Mouse (Mus musculus) CD4-positive, CD25-positive, alpha-beta regulatory T cell, adult 4 months (primary cell): ENCODE results near the gene Tlr7. TPM values are rescaled to one million over a fixed set of nuclear protein-coding genes. Genes with fewer than 3 reads are reported as not detected.

Experiments
- ATAC-seq: one replicate; pipeline ENCODE4 v1.8.0; 2017
- polyA plus RNA-seq, 2 experiments: library from polyadenylated mRNA; unstranded; fragments of 100-300 nt; shearing (Covaris generic); gene quantifications; one replicate each; pipeline ENCODE4 v1.2.1; 2017

Gene Tlr7
- polyA plus RNA-seq, 2 experiments from 2014 or later: 8.7 to 11.5 TPM

- peak; percentile 60 for ATAC-seq
Measured at GRCm38 (mm10) chrX:167276953-167277352, 53.4 kb downstream of the Tlr7 start.

DNA sequence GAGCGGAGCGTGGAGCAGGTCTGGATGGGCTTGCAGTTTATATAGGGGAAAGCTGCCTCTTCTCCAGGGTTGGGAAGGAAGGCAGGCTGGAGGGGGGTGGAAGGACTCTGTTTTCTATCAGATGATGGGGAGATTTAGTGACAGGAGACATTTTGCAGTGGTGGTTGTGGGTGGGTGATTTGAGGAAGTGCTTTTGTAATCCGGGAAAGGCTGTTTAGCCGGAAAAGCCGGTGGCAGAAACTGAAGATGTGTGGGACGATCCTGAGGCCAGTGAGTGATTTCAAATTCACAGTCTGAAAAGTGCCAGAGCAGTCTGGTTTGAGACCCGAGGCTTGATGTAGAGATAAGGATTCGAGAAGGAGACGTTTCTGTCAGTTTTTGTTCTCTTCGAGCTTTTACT is 53.8 kb downstream of the Tlr7 start:
- ATAC-seq: no peak

GRCm38 (mm10) chrX:167264086-167264485 is 66.3 kb downstream of the Tlr7 start, which contains the start of gene Tlr8:
Gene Tlr8, minus strand, starts transcription at chrX:167264329.
- ATAC-seq: no peak

DNA sequence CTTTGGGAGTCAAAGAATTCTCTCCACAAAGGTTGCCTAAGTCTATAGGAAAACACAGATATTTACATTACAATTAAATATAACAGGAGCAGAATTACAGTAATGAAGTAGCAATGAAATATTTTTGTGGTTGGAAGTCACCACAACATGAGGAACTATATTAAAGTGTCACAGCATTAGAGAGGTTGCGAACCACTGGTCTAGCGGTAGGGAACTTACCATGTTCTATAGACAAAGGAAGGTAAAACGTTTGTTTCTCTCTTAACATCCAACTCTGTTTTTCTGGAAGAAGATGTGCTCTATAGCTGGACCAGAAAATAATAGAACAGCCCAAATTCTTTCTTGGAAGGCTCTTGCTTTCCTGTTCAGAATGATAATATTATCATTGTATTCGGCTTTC is 66.8 kb downstream of the Tlr7 start:
- ATAC-seq: no peak

Other genes with a start within 250 kb of the Tlr7 start
- over 10,000 TPM; 10,426 to 12,113 TPM for gene Tmsb4x, start 121.2 kb downstream of the Tlr7 start, polyA plus RNA-seq
- gene Tlr8, start 66.2 kb downstream of the Tlr7 start, polyA plus RNA-seq: under 1 TPM in 1 of 2 experiments, not detected in 1; 0.13 TPM
- 10 to 100 TPM; 65.9 to 78.1 TPM for gene Prps2, start 52.2 kb upstream of the Tlr7 start, polyA plus RNA-seq